Mouse (Mus musculus): Measurements from ENCODE around the gene Cenps. TPM values are rescaled to one million over a fixed set of nuclear protein-coding genes. Genes with fewer than 3 reads are reported as not detected.
A peak's percentile ranks its signal among the peaks of the same experiment; 100 is the strongest.

Gene Cenps
- total and polyA plus RNA-seq, 3 experiments: 19.5 to 74.6 (median 43.7) TPM

DNA sequence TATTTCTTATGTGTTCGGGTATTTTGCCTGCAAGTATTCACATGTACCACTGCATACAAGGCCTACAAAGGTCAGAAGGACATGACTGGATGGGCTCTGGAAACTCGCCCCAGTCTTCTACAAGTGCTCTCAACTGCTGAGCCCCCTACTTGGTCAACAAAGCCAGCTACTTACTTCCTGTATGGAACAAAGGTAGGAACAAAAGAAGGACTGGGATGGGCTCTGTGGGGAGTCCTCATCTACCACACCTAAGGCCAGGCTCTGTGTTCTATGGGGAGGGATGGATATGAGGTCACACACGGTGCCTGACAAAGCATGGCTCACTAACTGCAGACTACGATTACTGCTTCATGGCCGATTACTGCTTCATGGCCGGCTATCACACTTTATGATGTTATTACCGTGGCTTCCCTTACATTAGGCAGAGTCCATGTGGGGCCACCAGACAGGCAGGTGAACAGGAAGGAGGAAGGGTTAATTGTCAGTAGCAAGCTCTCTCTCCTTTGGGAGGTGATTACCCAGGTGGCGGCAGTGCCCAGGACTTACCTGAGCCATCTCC, 20.1 kb upstream of the Cenps start:
- in situ Hi-C loops (cut with MboI; ENCODE audit: low pct_ligation_motif_present, low pct_unique_long_range_greater_than_20kb, low sequenced_read_pairs): loop anchor here (25.0 kb wide), 1 partner anchor 555 kb away; the partner anchor contains the start of gene Pik3cd
- TF ChIP-seq CHD2 (IDR thresholded peaks at IDR 0.05; ENCODE audit: low read length) (no peak), POLR2A (IDR thresholded peaks at IDR 0.05; ENCODE audit: low read depth, low read length) (no peak), ELF1 (IDR thresholded peaks at IDR 0.05; ENCODE audit: low read depth, low read length) (no peak), POLR2AphosphoS2 (IDR thresholded peaks at IDR 0.05; ENCODE audit: low read depth, low read length) (no peak), ETS1 (conservative IDR thresholded peaks at IDR 0.05; ENCODE audit: low read depth, low read length) (no peak)
- Histone ChIP-seq H3K9ac (ENCODE audit: insufficient read depth, low read depth) (no peak overlapping the region), H3K4me2 (ENCODE audit: insufficient read depth, low read depth, poor library complexity, severe bottlenecking) (no peak overlapping the region), H3K9me3 (replicated peaks; ENCODE audit: low read length) (peaks cover 3% of the 10 kb centered on the region), H3K27me3 (replicated peaks) (no peaks in the 10 kb centered on the region), H3K4me1 (ENCODE audit: control insufficient read depth in 1 of 2, insufficient read depth in 2 of 2) (peaks cover 0 to under 1% of the 10 kb centered on the region in 2 experiments; a peak in 1 of 4 replicates), H3K36me3 (replicated peaks in 1 of 2; ENCODE audit: control insufficient read depth in 1 of 2, insufficient read depth in 1 of 2, low read length in 1 of 2) (peaks cover 89 to 98% of the 10 kb centered on the region in 2 experiments), H3K79me2 (replicated peaks; ENCODE audit: control insufficient read depth, extremely low read depth, insufficient read depth, poor library complexity, severe bottlenecking) (no peaks in the 10 kb centered on the region), H3K4me3 (replicated peaks in 1 of 3; ENCODE audit: low read depth in 2 of 3, low read length in 2 of 3, poor library complexity in 1 of 3) (no peak overlapping the region), H3K27ac (ENCODE audit: insufficient read depth, low read depth) (no peak overlapping the region)
- dilution Hi-C loops (cut with MboI; ENCODE audit: extremely low pct_ligation_motif_present, extremely low pct_unique_long_range_greater_than_20kb, low sequenced_read_pairs): no loop called here
- no peak for DNase-seq (ENCODE audit: extremely low read depth)

DNA sequence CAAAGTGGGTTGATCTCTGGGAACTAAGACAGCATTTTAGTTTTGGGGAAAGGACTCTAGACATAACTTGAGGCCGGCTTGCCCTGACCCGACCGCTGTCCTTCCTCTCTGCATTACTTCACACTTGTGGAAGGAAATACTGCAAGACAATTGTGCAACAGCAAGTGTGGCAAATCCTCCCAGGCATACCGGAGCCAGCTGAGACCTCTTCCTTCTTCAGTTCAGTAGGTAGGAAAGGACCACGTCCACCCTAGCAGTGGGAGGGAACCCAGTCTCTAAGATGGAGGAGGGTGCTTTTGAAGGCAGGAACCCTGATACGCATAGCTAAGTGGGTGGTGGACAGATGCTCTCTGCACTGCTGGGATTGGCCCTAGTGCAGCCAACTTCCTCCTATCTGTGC, 18.3 kb upstream of the Cenps start:
- no peak for DNase-seq (ENCODE audit: extremely low read depth)
- TF ChIP-seq MYC (IDR thresholded peaks at IDR 0.05; ENCODE audit: low read depth, low read length) (no peak), RAD21 (IDR thresholded peaks at IDR 0.05; ENCODE audit: low read depth, low read length) (no peak), ELF1 (IDR thresholded peaks at IDR 0.05; ENCODE audit: low read depth, low read length) (no peak), ZC3H11A (IDR thresholded peaks at IDR 0.05; ENCODE audit: low read depth, low read length) (no peak), USF2 (conservative IDR thresholded peaks at IDR 0.05; ENCODE audit: low read depth, low read length) (no peak), MEF2A (IDR thresholded peaks at IDR 0.05; ENCODE audit: borderline replicate concordance, low read depth, low read length) (no peak)
- Histone ChIP-seq H3K4me1 (ENCODE audit: control insufficient read depth in 1 of 2, insufficient read depth in 2 of 2) (peaks cover 0 to 4% of the 10 kb centered on the region in 2 experiments; a peak in 1 of 4 replicates), H3K4me2 (ENCODE audit: insufficient read depth, low read depth, poor library complexity, severe bottlenecking) (no peak overlapping the region), H3K9ac (ENCODE audit: insufficient read depth, low read depth) (no peak overlapping the region), H3K9me3 (replicated peaks; ENCODE audit: low read length) (peaks cover 5% of the 10 kb centered on the region), H3K36me3 (replicated peaks in 1 of 2; ENCODE audit: control insufficient read depth in 1 of 2, insufficient read depth in 1 of 2, low read length in 1 of 2) (peaks cover 92 to 99% of the 10 kb centered on the region in 2 experiments), H3K4me3 (replicated peaks in 1 of 3; ENCODE audit: low read depth in 2 of 3, low read length in 2 of 3, poor library complexity in 1 of 3) (no peak overlapping the region), H3K27ac (ENCODE audit: insufficient read depth, low read depth) (no peak overlapping the region), H3K27me3 (replicated peaks) (no peaks in the 10 kb centered on the region), H3K79me2 (replicated peaks; ENCODE audit: control insufficient read depth, extremely low read depth, insufficient read depth, poor library complexity, severe bottlenecking) (no peaks in the 10 kb centered on the region)
- dilution Hi-C loops (cut with MboI; ENCODE audit: extremely low pct_ligation_motif_present, extremely low pct_unique_long_range_greater_than_20kb, low sequenced_read_pairs): no loop called here
- in situ Hi-C loops (cut with MboI; ENCODE audit: low pct_ligation_motif_present, low pct_unique_long_range_greater_than_20kb, low sequenced_read_pairs): loop anchor here (25.0 kb wide), 1 partner anchor 557 kb away; the partner anchor contains the start of gene Pik3cd

DNA sequence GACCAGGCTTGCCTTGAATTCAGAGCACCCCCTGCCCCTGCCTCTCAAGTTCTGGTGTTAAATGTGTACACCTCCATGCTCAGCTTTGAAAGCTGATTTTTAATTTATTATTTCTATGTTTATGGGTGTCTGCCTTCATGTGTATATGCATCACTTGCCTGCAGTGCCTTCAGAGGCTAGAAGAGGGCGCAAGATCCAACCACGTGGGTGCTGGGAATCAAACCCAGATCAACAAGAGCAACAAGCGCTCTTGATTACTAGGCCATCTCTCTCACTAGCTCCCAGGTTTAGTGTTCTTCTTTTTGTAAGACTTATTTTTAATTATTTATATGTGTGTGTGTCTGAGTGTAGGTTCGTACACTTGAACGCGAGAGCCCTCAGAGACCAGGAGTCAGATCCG, 17.4 kb upstream of the Cenps start:
- H3K4me2 ChIP-seq (ENCODE audit: insufficient read depth, low read depth, poor library complexity, severe bottlenecking): no peak overlapping the region
- in situ Hi-C loops (cut with MboI; ENCODE audit: low pct_ligation_motif_present, low pct_unique_long_range_greater_than_20kb, low sequenced_read_pairs): loop anchor here (25.0 kb wide), 1 partner anchor 557 kb away; the partner anchor contains the start of gene Pik3cd
- no peak overlapping the region for H3K4me3 ChIP-seq (replicated peaks in 1 of 3; ENCODE audit: low read depth in 2 of 3, low read length in 2 of 3, poor library complexity in 1 of 3)
- no peak overlapping the region for H3K27ac ChIP-seq (ENCODE audit: insufficient read depth, low read depth)
- H3K9ac ChIP-seq (ENCODE audit: insufficient read depth, low read depth): no peak overlapping the region
- no peaks in the 10 kb centered on the region for H3K79me2 ChIP-seq (replicated peaks; ENCODE audit: control insufficient read depth, extremely low read depth, insufficient read depth, poor library complexity, severe bottlenecking)
- dilution Hi-C loops (cut with MboI; ENCODE audit: extremely low pct_ligation_motif_present, extremely low pct_unique_long_range_greater_than_20kb, low sequenced_read_pairs): no loop called here
- H3K27me3 ChIP-seq (replicated peaks): no peaks in the 10 kb centered on the region
- no peak for DNase-seq (ENCODE audit: extremely low read depth)
- no peak for TF ChIP-seq CHD2 (IDR thresholded peaks at IDR 0.05; ENCODE audit: low read length)
- TF ChIP-seq CTCF (conservative IDR thresholded peaks at IDR 0.05 in 1 of 2, IDR thresholded peaks at IDR 0.05 in 1 of 2; ENCODE audit: low read depth in 2 of 2, low read length in 2 of 2): 0 out of 4 replicates have a peak, but pooled peaks of 1 of the 2 experiments have one; percentile 6
- TF ChIP-seq POLR2A (IDR thresholded peaks at IDR 0.05; ENCODE audit: low read depth, low read length): no peak
- no peak for TF ChIP-seq IRF4 (IDR thresholded peaks at IDR 0.05; ENCODE audit: low read depth, low read length)
- TF ChIP-seq MAX (IDR thresholded peaks at IDR 0.05; ENCODE audit: low read length): no peak
- H3K9me3 ChIP-seq (replicated peaks; ENCODE audit: low read length): peaks cover 5% of the 10 kb centered on the region
- H3K36me3 ChIP-seq (replicated peaks in 1 of 2; ENCODE audit: control insufficient read depth in 1 of 2, insufficient read depth in 1 of 2, low read length in 1 of 2): peaks cover 92 to 99% of the 10 kb centered on the region in 2 experiments
- H3K4me1 ChIP-seq (ENCODE audit: control insufficient read depth in 1 of 2, insufficient read depth in 2 of 2): peaks cover 0 to 4% of the 10 kb centered on the region in 2 experiments; a peak in 1 of 4 replicates

Data from CH12.LX (cell line).